Mouse (Mus musculus) thymus, adult 2 months (tissue): ENCODE data around the gene Nfxl1.

ENCODE experiments used
- CTCF ChIP-seq: fragments of 200-500 bp; IDR thresholded peaks from 2 replicates; pipeline ENCODE4 v1.5.1; 2012; ENCODE audit warnings: mild to moderate bottlenecking, control low read depth, low read length, moderate library complexity, borderline replicate concordance; ENCODE audit not compliant: control insufficient read depth, poor library complexity, insufficient read depth; ENCODE audit errors: extremely low read depth
- POLR2A ChIP-seq: fragments of 200-500 bp; IDR thresholded peaks from 2 replicates; pipeline ENCODE4 v1.6.1; 2012; ENCODE audit warnings: mild to moderate bottlenecking, low read length, control low read depth, moderate library complexity; ENCODE audit not compliant: control insufficient read depth, poor library complexity, insufficient read depth; ENCODE audit errors: extremely low read depth

- no peak for TF ChIP-seq POLR2A
- no peak for TF ChIP-seq CTCF
These were observed 6.1 kb upstream of the Nfxl1 start for GRCm38 (mm10) chr5:72565621-72566020.
